Mouse (Mus musculus): Measurements from ENCODE around the gene Mapkapk2. TPM values are rescaled to one million over a fixed set of nuclear protein-coding genes. Genes with fewer than 3 reads are reported as not detected.

Mapkapk2 gene
- polyA plus RNA-seq, 1 experiment from 2014 or later, result 10.8 TPM

DNA sequence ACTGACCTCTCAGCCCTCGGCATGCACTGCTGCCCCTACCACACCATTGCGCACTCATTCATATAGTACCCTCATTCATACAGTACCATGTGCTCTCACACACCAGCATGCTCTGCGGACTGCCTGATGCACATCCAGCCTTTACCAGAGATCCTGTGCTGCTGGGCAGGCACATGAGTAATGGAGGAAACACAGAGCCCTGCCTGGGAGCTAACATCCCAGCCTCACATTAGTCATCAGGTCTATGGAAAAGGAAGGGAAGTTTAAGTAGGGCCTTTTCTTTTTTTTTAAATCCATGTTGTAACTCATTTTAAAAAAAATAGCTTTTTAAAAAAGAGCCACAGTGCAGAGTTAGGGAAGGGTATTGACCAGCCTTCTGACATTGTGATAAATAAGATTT lies 54.9 kb downstream of the Mapkapk2 start:
- ATAC-seq (ENCODE audit: low read depth), result no peak
- Histone ChIP-seq H3K4me2 (ENCODE audit: low read depth, low read length) (no peak overlapping the region), H3K4me1 (ENCODE audit: control insufficient read depth, low read depth, low read length) (no peaks in the 10 kb centered on the region), H3K9ac (ENCODE audit: low read depth, low read length) (no peak overlapping the region), H3K27me3 (ENCODE audit: control insufficient read depth, insufficient read depth, low read depth, low read length) (no peaks in the 10 kb centered on the region), H3K36me3 (ENCODE audit: control insufficient read depth, insufficient read depth) (no peaks in the 10 kb centered on the region), H3K4me3 (ENCODE audit: low read depth, low read length) (no peak overlapping the region), H3K27ac (ENCODE audit: low read length) (no peak overlapping the region), H3K9me3 (replicated peaks; ENCODE audit: control insufficient read depth, low read length) (no peaks in the 10 kb centered on the region)
- WGBS (ENCODE audit: insufficient replicate concordance), result 79% methylated on average over 3 of the region's 3 CpGs

DNA sequence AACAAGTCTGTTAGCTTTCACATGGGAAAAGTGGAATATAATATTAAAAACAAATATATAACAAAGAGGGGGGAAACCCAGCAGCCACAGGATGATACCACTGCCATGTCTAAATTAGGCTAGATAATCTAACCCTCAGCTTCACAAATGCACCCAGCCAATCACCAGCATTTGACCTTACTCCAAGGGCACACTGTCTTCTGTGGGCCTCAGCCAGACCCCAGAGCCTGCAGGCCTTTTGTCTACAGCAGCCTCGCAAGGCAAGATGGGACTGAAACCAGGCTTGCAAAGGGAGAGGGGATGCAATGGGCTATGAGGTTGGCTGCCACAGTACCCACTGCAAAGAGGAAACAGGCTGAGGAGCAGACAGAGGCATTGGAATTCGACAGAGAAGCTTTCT lies 55.4 kb downstream of the Mapkapk2 start:
- no peak overlapping the region for H3K4me2 ChIP-seq (ENCODE audit: low read depth, low read length)
- H3K4me3 ChIP-seq (ENCODE audit: low read depth, low read length), result no peak overlapping the region
- H3K27me3 ChIP-seq (ENCODE audit: control insufficient read depth, insufficient read depth, low read depth, low read length), result no peaks in the 10 kb centered on the region
- no peaks in the 10 kb centered on the region for H3K9me3 ChIP-seq (replicated peaks; ENCODE audit: control insufficient read depth, low read length)
- no peak overlapping the region for H3K9ac ChIP-seq (ENCODE audit: low read depth, low read length)
- H3K4me1 ChIP-seq (ENCODE audit: control insufficient read depth, low read depth, low read length), result no peaks in the 10 kb centered on the region
- no peak overlapping the region for H3K27ac ChIP-seq (ENCODE audit: low read length)
- ATAC-seq (ENCODE audit: low read depth), result no peak
- 51% methylated on average over 2 of the region's 2 CpGs for WGBS (ENCODE audit: insufficient replicate concordance)
- no peaks in the 10 kb centered on the region for H3K36me3 ChIP-seq (ENCODE audit: control insufficient read depth, insufficient read depth)

DNA sequence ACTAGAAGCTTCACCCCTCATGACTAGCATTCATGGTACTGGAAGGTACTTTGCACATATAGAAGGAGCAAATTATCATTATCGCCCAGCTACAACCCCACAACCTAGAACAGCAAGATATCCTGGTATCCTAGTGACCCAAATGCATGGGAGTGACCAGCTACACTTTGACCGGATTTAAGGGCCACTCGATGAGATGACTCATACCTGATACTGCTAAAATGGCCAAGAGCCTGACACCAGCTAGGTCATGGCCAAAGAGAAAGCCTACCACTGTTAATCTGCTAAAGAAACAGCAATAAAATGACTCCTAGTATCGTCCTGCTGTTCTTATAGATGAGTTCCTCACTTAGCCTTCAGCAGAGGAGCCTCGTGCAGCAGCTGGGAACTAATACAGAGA lies 58.1 kb downstream of the Mapkapk2 start:
- Histone ChIP-seq H3K9me3 (replicated peaks; ENCODE audit: control insufficient read depth, low read length) (no peaks in the 10 kb centered on the region), H3K36me3 (ENCODE audit: control insufficient read depth, insufficient read depth) (no peaks in the 10 kb centered on the region), H3K27ac (ENCODE audit: low read length) (no peak overlapping the region), H3K27me3 (ENCODE audit: control insufficient read depth, insufficient read depth, low read depth, low read length) (no peaks in the 10 kb centered on the region), H3K9ac (ENCODE audit: low read depth, low read length) (no peak overlapping the region), H3K4me3 (ENCODE audit: low read depth, low read length) (no peak overlapping the region), H3K4me2 (ENCODE audit: low read depth, low read length) (no peak overlapping the region), H3K4me1 (ENCODE audit: control insufficient read depth, low read depth, low read length) (no peaks in the 10 kb centered on the region)
- WGBS (ENCODE audit: insufficient replicate concordance), result 67% methylated on average over 5 of the region's 5 CpGs
- ATAC-seq (ENCODE audit: low read depth), result no peak

DNA sequence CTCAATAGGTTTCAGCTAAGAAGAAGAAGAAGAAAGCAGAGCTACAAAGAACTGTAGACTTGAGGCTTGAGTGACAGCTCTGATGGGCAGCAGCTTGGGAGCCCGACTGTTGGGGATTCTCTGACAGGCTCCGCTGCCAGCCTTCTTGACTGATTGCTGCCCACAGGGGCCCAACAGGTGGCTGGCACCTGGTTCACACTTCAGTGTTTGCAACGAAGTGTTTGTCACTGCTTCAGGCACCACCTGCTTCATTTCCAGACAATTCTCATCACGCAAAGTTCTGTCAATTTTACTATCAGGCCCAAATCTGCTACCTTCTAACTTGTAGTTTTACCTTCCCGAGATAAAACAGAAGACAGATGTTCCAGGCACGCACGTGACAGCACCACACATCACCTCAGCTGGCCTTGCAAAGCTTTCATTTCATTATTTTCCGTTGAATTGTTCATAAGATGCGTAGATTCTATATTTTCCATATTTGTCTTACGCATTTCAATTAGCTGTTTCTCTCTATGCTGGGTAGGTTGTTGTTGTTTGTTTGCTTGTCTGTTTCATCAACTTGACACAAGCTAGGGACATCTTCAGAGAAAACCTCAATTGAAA lies 59.1 kb downstream of the Mapkapk2 start:
- Histone ChIP-seq H3K9ac (ENCODE audit: low read depth, low read length) (no peak overlapping the region), H3K4me2 (ENCODE audit: low read depth, low read length) (no peak overlapping the region), H3K4me1 (ENCODE audit: control insufficient read depth, low read depth, low read length) (no peaks in the 10 kb centered on the region), H3K27me3 (ENCODE audit: control insufficient read depth, insufficient read depth, low read depth, low read length) (no peaks in the 10 kb centered on the region), H3K36me3 (ENCODE audit: control insufficient read depth, insufficient read depth) (no peaks in the 10 kb centered on the region), H3K4me3 (ENCODE audit: low read depth, low read length) (no peak overlapping the region), H3K27ac (ENCODE audit: low read length) (no peak overlapping the region), H3K9me3 (replicated peaks; ENCODE audit: control insufficient read depth, low read length) (no peaks in the 10 kb centered on the region)
- ATAC-seq (ENCODE audit: low read depth), result no peak
- 65% methylated on average over 10 of the region's 10 CpGs for WGBS (ENCODE audit: insufficient replicate concordance)

DNA sequence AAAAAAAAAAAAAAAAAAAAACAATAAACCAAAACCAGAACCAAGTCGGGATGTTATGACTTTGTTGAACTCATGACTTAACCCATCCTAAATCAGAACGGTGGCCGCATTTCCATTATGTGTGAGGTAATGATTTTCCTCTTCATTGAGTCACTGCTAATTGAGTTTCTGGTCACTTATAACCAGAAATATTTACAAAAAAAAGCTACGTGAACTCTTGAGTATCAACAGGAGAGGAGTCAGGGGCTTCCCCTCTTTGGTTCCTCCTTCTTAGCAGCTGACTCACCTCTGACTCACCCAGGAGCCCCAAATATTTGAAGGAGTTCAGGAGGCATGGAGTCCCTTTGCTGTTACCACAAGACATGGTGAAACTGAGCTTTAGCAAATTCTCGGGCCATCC lies 59.6 kb downstream of the Mapkapk2 start:
- Histone ChIP-seq H3K4me1 (ENCODE audit: control insufficient read depth, low read depth, low read length) (no peaks in the 10 kb centered on the region), H3K27ac (ENCODE audit: low read length) (no peak overlapping the region), H3K4me2 (ENCODE audit: low read depth, low read length) (no peak overlapping the region), H3K4me3 (ENCODE audit: low read depth, low read length) (no peak overlapping the region), H3K36me3 (ENCODE audit: control insufficient read depth, insufficient read depth) (no peaks in the 10 kb centered on the region), H3K27me3 (ENCODE audit: control insufficient read depth, insufficient read depth, low read depth, low read length) (no peaks in the 10 kb centered on the region), H3K9ac (ENCODE audit: low read depth, low read length) (no peak overlapping the region), H3K9me3 (replicated peaks; ENCODE audit: control insufficient read depth, low read length) (no peaks in the 10 kb centered on the region)
- WGBS (ENCODE audit: insufficient replicate concordance), result 70% methylated on average over 5 of the region's 5 CpGs
- ATAC-seq (ENCODE audit: low read depth), result no peak

DNA sequence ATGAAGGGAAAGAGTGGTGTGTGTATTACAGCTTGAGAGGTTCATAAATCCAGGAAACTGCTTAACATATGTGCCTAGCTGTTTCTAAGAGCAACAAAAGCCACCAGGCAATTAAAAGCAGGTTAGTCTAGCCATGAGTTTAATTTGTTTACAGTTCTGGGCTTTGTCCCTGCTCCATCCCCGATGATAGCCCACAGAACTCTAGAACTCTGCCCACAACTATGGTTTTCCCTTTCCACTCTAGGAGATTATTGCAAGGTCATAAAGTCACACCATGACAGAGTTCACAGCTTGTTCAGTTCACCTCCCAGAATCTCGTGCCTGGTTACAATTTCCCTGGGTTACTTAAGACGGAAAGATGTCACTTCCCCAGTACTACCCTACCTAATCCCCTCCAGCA lies 66.4 kb downstream of the Mapkapk2 start:
- 43% methylated on average over 3 of the region's 3 CpGs for WGBS (ENCODE audit: insufficient replicate concordance)
- no peaks in the 10 kb centered on the region for H3K9me3 ChIP-seq (replicated peaks; ENCODE audit: control insufficient read depth, low read length)
- no peak overlapping the region for H3K4me3 ChIP-seq (ENCODE audit: low read depth, low read length)
- ATAC-seq (ENCODE audit: low read depth), result no peak
- H3K36me3 ChIP-seq (ENCODE audit: control insufficient read depth, insufficient read depth), result no peaks in the 10 kb centered on the region
- no peak overlapping the region for H3K4me2 ChIP-seq (ENCODE audit: low read depth, low read length)
- H3K4me1 ChIP-seq (ENCODE audit: control insufficient read depth, low read depth, low read length), result no peaks in the 10 kb centered on the region; the same call in 1 of the 2 replicates
- no peak overlapping the region for H3K9ac ChIP-seq (ENCODE audit: low read depth, low read length)
- no peak overlapping the region for H3K27ac ChIP-seq (ENCODE audit: low read length)
- no peaks in the 10 kb centered on the region for H3K27me3 ChIP-seq (ENCODE audit: control insufficient read depth, insufficient read depth, low read depth, low read length)

DNA sequence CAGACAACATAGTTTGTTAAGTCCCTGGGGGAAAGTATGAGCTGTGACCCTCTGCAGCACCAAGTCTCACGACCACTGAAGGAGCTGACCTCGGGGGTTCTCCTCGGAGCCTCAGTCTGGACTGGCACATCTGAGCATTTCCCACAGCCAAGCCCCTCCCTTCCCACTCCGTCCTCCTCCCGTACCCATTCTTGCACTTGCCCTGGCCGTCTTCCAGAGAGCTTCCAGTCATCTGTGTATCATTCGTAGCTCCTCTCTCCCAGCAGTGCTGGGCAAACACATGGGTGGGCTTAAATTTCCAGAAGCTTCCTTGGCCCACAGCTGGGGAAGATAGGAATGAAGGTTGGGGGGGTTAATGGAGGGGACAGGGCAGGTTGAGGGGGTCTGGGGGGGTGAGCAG lies 67.4 kb downstream of the Mapkapk2 start:
- no peak overlapping the region for H3K4me3 ChIP-seq (ENCODE audit: low read depth, low read length)
- ATAC-seq (ENCODE audit: low read depth), result no peak
- no peaks in the 10 kb centered on the region for H3K36me3 ChIP-seq (ENCODE audit: control insufficient read depth, insufficient read depth)
- WGBS (ENCODE audit: insufficient replicate concordance), result 53% methylated on average over 7 of the region's 7 CpGs
- no peak overlapping the region for H3K4me2 ChIP-seq (ENCODE audit: low read depth, low read length)
- H3K9me3 ChIP-seq (replicated peaks; ENCODE audit: control insufficient read depth, low read length), result no peaks in the 10 kb centered on the region
- no peaks in the 10 kb centered on the region for H3K27me3 ChIP-seq (ENCODE audit: control insufficient read depth, insufficient read depth, low read depth, low read length)
- no peak overlapping the region for H3K9ac ChIP-seq (ENCODE audit: low read depth, low read length)
- no peak overlapping the region for H3K27ac ChIP-seq (ENCODE audit: low read length)
- H3K4me1 ChIP-seq (ENCODE audit: control insufficient read depth, low read depth, low read length), result peaks cover 3% of the 10 kb centered on the region; the same call in 1 of the 2 replicates

DNA sequence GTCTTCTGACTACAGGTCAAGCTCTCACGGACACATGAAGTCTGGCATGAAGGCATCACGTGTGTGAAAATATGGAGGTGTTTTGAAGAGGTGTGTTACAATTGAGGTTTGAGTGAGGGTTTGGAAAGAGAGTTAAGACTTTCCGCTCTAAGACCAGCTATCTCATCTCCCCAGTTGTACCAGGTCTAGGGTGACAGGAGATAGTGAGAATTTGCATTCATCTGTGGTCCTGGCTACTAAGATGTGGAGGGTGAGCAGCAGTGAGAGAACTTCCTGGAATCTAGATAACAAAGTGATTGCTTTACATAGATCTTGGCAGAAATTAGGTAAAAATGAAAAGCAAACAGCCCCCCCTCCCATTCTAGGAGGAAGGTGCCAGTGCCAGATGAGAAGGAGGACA lies 68.4 kb downstream of the Mapkapk2 start:
- H3K4me3 ChIP-seq (ENCODE audit: low read depth, low read length), result no peak overlapping the region
- H3K9ac ChIP-seq (ENCODE audit: low read depth, low read length), result no peak overlapping the region
- no peaks in the 10 kb centered on the region for H3K36me3 ChIP-seq (ENCODE audit: control insufficient read depth, insufficient read depth)
- no peak overlapping the region for H3K27ac ChIP-seq (ENCODE audit: low read length)
- H3K4me1 ChIP-seq (ENCODE audit: control insufficient read depth, low read depth, low read length), result peaks cover 4% of the 10 kb centered on the region; the same call in 1 of the 2 replicates
- peak; percentile 77 for ATAC-seq (ENCODE audit: low read depth)
- 28% methylated on average over 3 of the region's 3 CpGs for WGBS (ENCODE audit: insufficient replicate concordance)
- no peak overlapping the region for H3K4me2 ChIP-seq (ENCODE audit: low read depth, low read length)
- no peaks in the 10 kb centered on the region for H3K27me3 ChIP-seq (ENCODE audit: control insufficient read depth, insufficient read depth, low read depth, low read length)
- H3K9me3 ChIP-seq (replicated peaks; ENCODE audit: control insufficient read depth, low read length), result no peaks in the 10 kb centered on the region

DNA sequence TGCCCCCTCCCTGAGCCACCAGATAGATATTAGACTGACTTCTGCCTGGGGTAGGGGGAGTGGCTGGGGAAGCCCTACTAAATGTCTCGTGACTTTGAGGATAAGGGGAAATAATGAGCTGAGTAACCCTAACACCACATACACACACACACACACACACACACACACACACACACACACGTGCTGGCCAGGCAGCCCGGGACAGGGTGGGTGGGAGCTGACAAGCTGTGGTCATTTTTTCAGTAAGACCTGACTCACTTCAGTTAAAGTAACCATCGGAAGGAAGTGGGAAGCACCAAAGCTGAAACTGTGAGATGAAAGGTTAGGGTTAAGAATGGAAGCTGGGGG lies 71.8 kb downstream of the Mapkapk2 start:
- 11% methylated on average over 4 of the region's 4 CpGs for WGBS (ENCODE audit: insufficient replicate concordance)
- Histone ChIP-seq H3K9me3 (replicated peaks; ENCODE audit: control insufficient read depth, low read length) (no peaks in the 10 kb centered on the region), H3K36me3 (ENCODE audit: control insufficient read depth, insufficient read depth) (no peaks in the 10 kb centered on the region), H3K4me2 (ENCODE audit: low read depth, low read length) (no peak overlapping the region), H3K4me1 (ENCODE audit: control insufficient read depth, low read depth, low read length) (peaks cover 4% of the 10 kb centered on the region; the same call in 1 of the 2 replicates), H3K9ac (ENCODE audit: low read depth, low read length) (no peak overlapping the region), H3K27ac (ENCODE audit: low read length) (no peak overlapping the region), H3K4me3 (ENCODE audit: low read depth, low read length) (no peak overlapping the region), H3K27me3 (ENCODE audit: control insufficient read depth, insufficient read depth, low read depth, low read length) (no peaks in the 10 kb centered on the region)
- 0 out of 2 replicates have a peak, but pooled peaks have one; percentile 24 for ATAC-seq (ENCODE audit: low read depth)

All from liver, embryonic 16.5 days (tissue).